Mouse (Mus musculus): ENCODE measurements at regions not wholly inside any gene's neighbourhood (a gene's known extent, or its start where the extent isn't known, plus 50 kb on each side); places are given as distances from the start of the nearest gene placed in this dataset.
"Not testable (repeated sequence)": the region's sequence is repeated elsewhere in the genome, so short reads cannot be mapped to it uniquely, and the experiment has no call there.

GRCm38 (mm10) chr14:100980754-100981153, 219.4 kb downstream of the Prr30 start:
- Histone ChIP-seq H3K4me1 (ENCODE audit: control insufficient read depth, insufficient read depth, low read length) (no peaks in the 10 kb centered on the region), H3K27me3 (ENCODE audit: control insufficient read depth, insufficient read depth, low read length) (no peaks in the 10 kb centered on the region), H3K9ac (ENCODE audit: low read length) (no peak overlapping the region), H3K9me3 (ENCODE audit: control insufficient read depth, low read length) (no peaks in the 10 kb centered on the region), H3K36me3 (ENCODE audit: control insufficient read depth, insufficient read depth, low read length) (no peaks in the 10 kb centered on the region), H3K4me3 (ENCODE audit: low read depth, low read length) (no peak overlapping the region), H3K27ac (ENCODE audit: low read depth, low read length) (no peak overlapping the region), H3K4me2 (ENCODE audit: low read depth) (no peak overlapping the region)
- ATAC-seq (ENCODE audit: insufficient read depth, low FRiP score, low TSS enrichment), result no peak
- WGBS, result 92% methylated on average over 5 of the region's 5 CpGs
- no peak for DNase-seq (ENCODE audit: low spot score)

GRCm38 (mm10) chr14:100978515-100978914, 221.6 kb downstream of the Prr30 start:
- 88% methylated on average over 2 of the region's 2 CpGs for WGBS
- H3K9me3 ChIP-seq (ENCODE audit: control insufficient read depth, low read length), result no peaks in the 10 kb centered on the region
- ATAC-seq (ENCODE audit: insufficient read depth, low FRiP score, low TSS enrichment), result no peak

GRCm38 (mm10) chr14:100970970-100971369, 229.2 kb downstream of the Prr30 start:
- no peaks in the 10 kb centered on the region for H3K4me1 ChIP-seq (ENCODE audit: control insufficient read depth, insufficient read depth, low read length)
- H3K4me3 ChIP-seq (ENCODE audit: low read depth, low read length), result no peak overlapping the region
- H3K36me3 ChIP-seq (ENCODE audit: control insufficient read depth, insufficient read depth, low read length), result no peaks in the 10 kb centered on the region
- DNase-seq (ENCODE audit: low spot score), result no peak
- no peak overlapping the region for H3K9ac ChIP-seq (ENCODE audit: low read length)
- 83% methylated on average over 2 of the region's 2 CpGs for WGBS
- H3K9me3 ChIP-seq (ENCODE audit: control insufficient read depth, low read length), result no peaks in the 10 kb centered on the region
- no peak overlapping the region for H3K4me2 ChIP-seq (ENCODE audit: low read depth)
- no peak overlapping the region for H3K27ac ChIP-seq (ENCODE audit: low read depth, low read length)
- no peaks in the 10 kb centered on the region for H3K27me3 ChIP-seq (ENCODE audit: control insufficient read depth, insufficient read depth, low read length)
- ATAC-seq (ENCODE audit: insufficient read depth, low FRiP score, low TSS enrichment), result no peak

More at GRCm38 (mm10) chr14:100978515-100978914, 221.6 kb downstream of the Prr30 start:
- Histone ChIP-seq H3K9ac (ENCODE audit: low read length) (no peak overlapping the region), H3K36me3 (ENCODE audit: control insufficient read depth, insufficient read depth, low read length) (no peaks in the 10 kb centered on the region), H3K4me2 (ENCODE audit: low read depth) (no peak overlapping the region), H3K4me3 (ENCODE audit: low read depth, low read length) (no peak overlapping the region), H3K4me1 (ENCODE audit: control insufficient read depth, insufficient read depth, low read length) (no peaks in the 10 kb centered on the region), H3K27ac (ENCODE audit: low read depth, low read length) (no peak overlapping the region), H3K27me3 (ENCODE audit: control insufficient read depth, insufficient read depth, low read length) (no peaks in the 10 kb centered on the region)
- DNase-seq (ENCODE audit: low spot score), result no peak

GRCm38 (mm10) chr14:100960198-100960597, 239.9 kb downstream of the Prr30 start:
- H3K27ac ChIP-seq (ENCODE audit: low read depth, low read length), result no peak overlapping the region
- H3K4me2 ChIP-seq (ENCODE audit: low read depth), result no peak overlapping the region
- H3K9me3 ChIP-seq (ENCODE audit: control insufficient read depth, low read length), result no peaks in the 10 kb centered on the region
- H3K9ac ChIP-seq (ENCODE audit: low read length), result no peak overlapping the region
- no peak overlapping the region for H3K4me3 ChIP-seq (ENCODE audit: low read depth, low read length)
- no peaks in the 10 kb centered on the region for H3K27me3 ChIP-seq (ENCODE audit: control insufficient read depth, insufficient read depth, low read length)
- DNase-seq (ENCODE audit: low spot score), result no peak
- no peaks in the 10 kb centered on the region for H3K4me1 ChIP-seq (ENCODE audit: control insufficient read depth, insufficient read depth, low read length)
- no peaks in the 10 kb centered on the region for H3K36me3 ChIP-seq (ENCODE audit: control insufficient read depth, insufficient read depth, low read length)
- ATAC-seq (ENCODE audit: insufficient read depth, low FRiP score, low TSS enrichment), result no peak

- 91% methylated on average over 1 of the region's 1 CpGs for WGBS
- Histone ChIP-seq H3K9ac (ENCODE audit: low read length) (no peak overlapping the region), H3K4me2 (ENCODE audit: low read depth) (no peak overlapping the region), H3K9me3 (ENCODE audit: control insufficient read depth, low read length) (no peaks in the 10 kb centered on the region), H3K27ac (ENCODE audit: low read depth, low read length) (no peak overlapping the region), H3K27me3 (ENCODE audit: control insufficient read depth, insufficient read depth, low read length) (no peaks in the 10 kb centered on the region), H3K4me1 (ENCODE audit: control insufficient read depth, insufficient read depth, low read length) (no peaks in the 10 kb centered on the region), H3K4me3 (ENCODE audit: low read depth, low read length) (no peak overlapping the region), H3K36me3 (ENCODE audit: control insufficient read depth, insufficient read depth, low read length) (no peaks in the 10 kb centered on the region)
- ATAC-seq (ENCODE audit: insufficient read depth, low FRiP score, low TSS enrichment), result no peak
- DNase-seq (ENCODE audit: low spot score), result no peak
Observed at GRCm38 (mm10) chr14:100955806-100956436, 244.2 kb downstream of the Prr30 start.

GRCm38 (mm10) chr14:100950681-100951119, 249.4 kb downstream of the Prr30 start:
- DNase-seq (ENCODE audit: low spot score) (peak; percentile 27), ATAC-seq (ENCODE audit: insufficient read depth, low FRiP score, low TSS enrichment) (no peak)
- H3K9ac ChIP-seq (ENCODE audit: low read length), result no peak overlapping the region
- H3K9me3 ChIP-seq (ENCODE audit: control insufficient read depth, low read length), result no peaks in the 10 kb centered on the region
- H3K4me1 ChIP-seq (ENCODE audit: control insufficient read depth, insufficient read depth, low read length), result no peaks in the 10 kb centered on the region
- H3K27me3 ChIP-seq (ENCODE audit: control insufficient read depth, insufficient read depth, low read length), result no peaks in the 10 kb centered on the region
- H3K4me3 ChIP-seq (ENCODE audit: low read depth, low read length), result no peak overlapping the region
- H3K4me2 ChIP-seq (ENCODE audit: low read depth), result no peak overlapping the region
- H3K27ac ChIP-seq (ENCODE audit: low read depth, low read length), result no peak overlapping the region
- 43% methylated on average over 3 of the region's 3 CpGs for WGBS
- H3K36me3 ChIP-seq (ENCODE audit: control insufficient read depth, insufficient read depth, low read length), result no peaks in the 10 kb centered on the region

- H3K36me3 ChIP-seq (ENCODE audit: control insufficient read depth, insufficient read depth, low read length); H3K27ac ChIP-seq (ENCODE audit: low read depth, low read length); H3K27me3 ChIP-seq (ENCODE audit: control insufficient read depth, insufficient read depth, low read length); DNase-seq (ENCODE audit: low spot score); ATAC-seq (ENCODE audit: insufficient read depth, low FRiP score, low TSS enrichment); H3K9ac ChIP-seq (ENCODE audit: low read length); H3K4me3 ChIP-seq (ENCODE audit: low read depth, low read length); H3K9me3 ChIP-seq (ENCODE audit: control insufficient read depth, low read length); H3K4me2 ChIP-seq (ENCODE audit: low read depth); H3K4me1 ChIP-seq (ENCODE audit: control insufficient read depth, insufficient read depth, low read length): not testable (repeated sequence)
Observed at GRCm38 (mm10) chr14:100947625-100948024, 252.5 kb downstream of the Prr30 start.

- H3K4me3 ChIP-seq (ENCODE audit: low read depth, low read length), result no peak overlapping the region
- H3K27me3 ChIP-seq (ENCODE audit: control insufficient read depth, insufficient read depth, low read length), result no peaks in the 10 kb centered on the region
- WGBS, result 82% methylated on average over 2 of the region's 2 CpGs
- no peaks in the 10 kb centered on the region for H3K36me3 ChIP-seq (ENCODE audit: control insufficient read depth, insufficient read depth, low read length)
- ATAC-seq (ENCODE audit: insufficient read depth, low FRiP score, low TSS enrichment) (no peak), DNase-seq (ENCODE audit: low spot score) (no peak)
- no peaks in the 10 kb centered on the region for H3K4me1 ChIP-seq (ENCODE audit: control insufficient read depth, insufficient read depth, low read length)
- no peak overlapping the region for H3K27ac ChIP-seq (ENCODE audit: low read depth, low read length)
- no peak overlapping the region for H3K4me2 ChIP-seq (ENCODE audit: low read depth)
- H3K9ac ChIP-seq (ENCODE audit: low read length), result no peak overlapping the region
- H3K9me3 ChIP-seq (ENCODE audit: control insufficient read depth, low read length), result no peaks in the 10 kb centered on the region
Observed at GRCm38 (mm10) chr14:100937358-100937887, 262.7 kb downstream of the Prr30 start.

GRCm38 (mm10) chr14:100934554-100934953, 265.6 kb downstream of the Prr30 start:
- no peak for DNase-seq (ENCODE audit: low spot score)
- H3K27ac ChIP-seq (ENCODE audit: low read depth, low read length), result no peak overlapping the region
- H3K27me3 ChIP-seq (ENCODE audit: control insufficient read depth, insufficient read depth, low read length), result no peaks in the 10 kb centered on the region
- no peaks in the 10 kb centered on the region for H3K4me1 ChIP-seq (ENCODE audit: control insufficient read depth, insufficient read depth, low read length)
- no peak for ATAC-seq (ENCODE audit: insufficient read depth, low FRiP score, low TSS enrichment)
- H3K4me3 ChIP-seq (ENCODE audit: low read depth, low read length), result no peak overlapping the region
- H3K9ac ChIP-seq (ENCODE audit: low read length), result no peak overlapping the region
- WGBS, result 95% methylated on average over 7 of the region's 7 CpGs
- no peaks in the 10 kb centered on the region for H3K9me3 ChIP-seq (ENCODE audit: control insufficient read depth, low read length)
- H3K36me3 ChIP-seq (ENCODE audit: control insufficient read depth, insufficient read depth, low read length), result no peaks in the 10 kb centered on the region
- H3K4me2 ChIP-seq (ENCODE audit: low read depth), result no peak overlapping the region

Measured in neural tube, embryonic 11.5 days (tissue).